Mouse (Mus musculus): ENCODE measurements around the gene Tjp3.

DNA sequence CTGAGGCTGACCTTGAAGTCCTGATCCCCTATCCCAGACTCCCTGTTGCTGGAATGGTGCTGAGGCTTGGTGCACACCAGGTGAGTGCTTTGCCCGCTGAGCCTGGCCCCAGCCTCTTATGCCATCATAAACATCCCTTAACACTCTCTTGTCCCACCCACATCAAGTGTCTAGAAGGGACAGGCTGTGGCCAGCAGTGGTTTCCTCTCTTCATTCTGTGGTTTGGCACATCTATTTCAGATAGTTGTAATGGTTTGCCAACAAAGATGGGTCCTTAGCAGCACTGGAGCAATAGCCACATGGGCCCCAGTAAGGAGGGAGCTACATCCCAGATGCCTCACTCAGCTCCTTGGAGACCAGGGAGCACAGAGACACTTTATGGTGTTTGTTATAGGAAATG, 36.5 kb downstream of the Tjp3 start:
- TF ChIP-seq POLR2A (IDR thresholded peaks at IDR 0.05; ENCODE audit: borderline replicate concordance, control insufficient read depth, low read depth, low read length) (no peak), CTCF (IDR thresholded peaks at IDR 0.05; ENCODE audit: control insufficient read depth, insufficient read depth, low read length) (no peak)

All from bone marrow, adult 2 months (tissue).